Mouse (Mus musculus): ENCODE results near the gene Gm17651. TPM values are rescaled to one million over a fixed set of nuclear protein-coding genes. Genes with fewer than 3 reads are reported as not detected.
A peak's percentile ranks its signal among the peaks of the same experiment; 100 is the strongest.

Gm17651 gene
- polyA plus RNA-seq, 1 experiment from 2014 or later: not detected

DNA sequence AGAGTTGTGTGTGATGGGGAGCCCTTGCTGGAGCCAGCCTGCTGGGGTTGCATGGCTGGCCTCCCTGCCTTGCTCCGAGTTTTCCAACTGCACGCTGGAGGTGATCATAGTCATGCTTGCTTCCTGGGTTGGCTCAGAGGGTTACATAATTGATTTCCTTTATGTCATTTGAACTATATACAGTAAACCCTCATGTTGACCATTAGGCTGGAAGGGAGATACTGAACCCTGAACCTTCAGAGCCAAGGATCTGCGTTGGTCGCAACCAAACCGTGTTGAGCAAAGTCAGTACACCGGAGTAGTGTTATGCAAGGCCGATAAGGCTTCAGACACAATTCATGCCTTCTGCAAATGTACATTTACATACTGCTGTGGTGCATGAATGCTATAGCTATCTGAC, 46.6 kb downstream of the Gm17651 start:
- Histone ChIP-seq H3K4me2 (ENCODE audit: low read depth, low read length) (peak overlapping the region; percentile 77), H3K36me3 (ENCODE audit: control insufficient read depth, insufficient read depth) (no peaks in the 10 kb centered on the region), H3K27ac (ENCODE audit: low read length) (no peak overlapping the region), H3K4me1 (ENCODE audit: control insufficient read depth, insufficient read depth, low read length) (peaks cover 4% of the 10 kb centered on the region; the same call in 1 of the 2 replicates), H3K9me3 (replicated peaks; ENCODE audit: control insufficient read depth, low read length) (no peaks in the 10 kb centered on the region), H3K27me3 (ENCODE audit: control insufficient read depth, insufficient read depth, low read length) (no peaks in the 10 kb centered on the region), H3K9ac (ENCODE audit: low read length) (peak overlapping the region; percentile 77), H3K4me3 (ENCODE audit: low read length) (peak overlapping the region; percentile 69)
- no peak for ATAC-seq (replicated peaks; ENCODE audit: extremely low read depth, insufficient read depth, low FRiP score)
- whole genome bisulfite sequencing: 68% methylated on average over 7 of the region's 7 CpGs

DNA sequence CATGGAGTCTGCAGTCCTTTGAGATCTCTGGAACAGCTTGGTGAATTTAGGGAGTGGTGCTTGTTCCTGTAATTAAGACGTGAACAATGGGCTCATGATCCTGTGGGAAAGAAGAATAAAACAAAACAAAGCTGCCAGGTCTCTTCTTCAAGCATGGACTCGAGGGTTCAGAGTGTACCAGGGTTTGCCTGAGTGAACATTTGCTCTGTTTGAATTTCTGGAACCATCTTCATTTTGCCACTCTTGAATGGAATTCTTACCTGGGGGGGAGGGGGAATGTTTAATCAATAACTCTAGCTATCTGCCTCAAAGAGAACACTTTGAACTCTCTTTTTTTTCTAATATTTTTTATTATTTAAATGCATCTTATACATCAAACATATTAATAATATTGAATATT, 49.9 kb downstream of the Gm17651 start:
- WGBS: 53% methylated on average over 2 of the region's 2 CpGs
- Histone ChIP-seq H3K36me3 (ENCODE audit: control insufficient read depth, insufficient read depth) (no peaks in the 10 kb centered on the region), H3K4me1 (ENCODE audit: control insufficient read depth, insufficient read depth, low read length) (peaks cover 4% of the 10 kb centered on the region; the same call in 1 of the 2 replicates), H3K9ac (ENCODE audit: low read length) (no peak overlapping the region), H3K4me3 (ENCODE audit: low read length) (no peak overlapping the region), H3K27ac (ENCODE audit: low read length) (no peak overlapping the region), H3K27me3 (ENCODE audit: control insufficient read depth, insufficient read depth, low read length) (no peaks in the 10 kb centered on the region), H3K9me3 (replicated peaks; ENCODE audit: control insufficient read depth, low read length) (no peaks in the 10 kb centered on the region), H3K4me2 (ENCODE audit: low read depth, low read length) (no peak overlapping the region)
- no peak for ATAC-seq (replicated peaks; ENCODE audit: extremely low read depth, insufficient read depth, low FRiP score)

Small RNA genes within 50 kb of the gene (microRNA-seq; reads per million reads assigned to microRNA genes)
- not detected for gene Mir7225

Other genes with a start within 250 kb of the Gm17651 start
- gene Chd1l, start 64.5 kb downstream of the Gm17651 start, polyA plus RNA-seq (2015; fragmentation: Nextera tagmentation; extraction: Ambion mirVana): 14.4 and 16.1 TPM in 2 replicates
- gene Fmo5, start 45.9 kb downstream of the Gm17651 start, polyA plus RNA-seq (2015; fragmentation: Nextera tagmentation; extraction: Ambion mirVana): 4.5 and 5.9 TPM in 2 replicates
- 15.4 and 15.5 TPM in 2 replicates for gene Prkab2, start 16.5 kb downstream of the Gm17651 start, polyA plus RNA-seq (2015; fragmentation: Nextera tagmentation; extraction: Ambion mirVana)
- gene Pde4dip, start 214.0 kb upstream of the Gm17651 start, polyA plus RNA-seq (2015; fragmentation: Nextera tagmentation; extraction: Ambion mirVana): 115 and 117 TPM in 2 replicates
- 106 and 112 TPM in 2 replicates for gene Sec22b, start 226.5 kb upstream of the Gm17651 start, polyA plus RNA-seq (2015; fragmentation: Nextera tagmentation; extraction: Ambion mirVana)

Measured in heart, embryonic 16.5 days (tissue).